Mouse (Mus musculus): Measurements from ENCODE around the gene Mdm2.
"Not testable (repeated sequence)": the region's sequence is repeated elsewhere in the genome, so short reads cannot be mapped to it uniquely, and the experiment has no call there.

Gene Mdm2

GRCm38 (mm10) chr10:117716686-117717085 is 6.1 kb upstream of the Mdm2 start:
- no peak for DNase-seq (ENCODE audit: low read depth, low spot score)
- Histone ChIP-seq H3K36me3 (ENCODE audit: control insufficient read depth, insufficient read depth, low read length, poor library complexity, severe bottlenecking) (no peaks in the 10 kb centered on the region), H3K27me3 (ENCODE audit: control insufficient read depth, insufficient read depth, low read length, poor library complexity, severe bottlenecking) (no peaks in the 10 kb centered on the region)

- not testable (repeated sequence) for H3K27me3 ChIP-seq (ENCODE audit: control insufficient read depth, insufficient read depth, low read length, poor library complexity, severe bottlenecking); H3K36me3 ChIP-seq (ENCODE audit: control insufficient read depth, insufficient read depth, low read length, poor library complexity, severe bottlenecking)
- DNase-seq (ENCODE audit: low read depth, low spot score) = peak; percentile 19
These were observed 5.1 kb upstream of the Mdm2 start for GRCm38 (mm10) chr10:117715654-117716053.

- no peaks in the 10 kb centered on the region for H3K36me3 ChIP-seq (ENCODE audit: control insufficient read depth, insufficient read depth, low read length, poor library complexity, severe bottlenecking)
- no peaks in the 10 kb centered on the region for H3K27me3 ChIP-seq (ENCODE audit: control insufficient read depth, insufficient read depth, low read length, poor library complexity, severe bottlenecking)
- no peak for DNase-seq (ENCODE audit: low read depth, low spot score)
These were observed 4.5 kb upstream of the Mdm2 start for GRCm38 (mm10) chr10:117714928-117715500.

- Histone ChIP-seq H3K36me3 (ENCODE audit: control insufficient read depth, insufficient read depth, low read length, poor library complexity, severe bottlenecking) (no peaks in the 10 kb centered on the region), H3K27me3 (ENCODE audit: control insufficient read depth, insufficient read depth, low read length, poor library complexity, severe bottlenecking) (no peaks in the 10 kb centered on the region)
- DNase-seq (ENCODE audit: low read depth, low spot score) = no peak
These were observed 3.5 kb upstream of the Mdm2 start for GRCm38 (mm10) chr10:117714048-117714545.

- no peaks in the 10 kb centered on the region for H3K36me3 ChIP-seq (ENCODE audit: control insufficient read depth, insufficient read depth, low read length, poor library complexity, severe bottlenecking)
- no peaks in the 10 kb centered on the region for H3K27me3 ChIP-seq (ENCODE audit: control insufficient read depth, insufficient read depth, low read length, poor library complexity, severe bottlenecking)
- DNase-seq (ENCODE audit: low read depth, low spot score) = no peak
These were observed 2.9 kb upstream of the Mdm2 start for GRCm38 (mm10) chr10:117713466-117713865.

- Histone ChIP-seq H3K36me3 (ENCODE audit: control insufficient read depth, insufficient read depth, low read length, poor library complexity, severe bottlenecking) (no peaks in the 10 kb centered on the region), H3K27me3 (ENCODE audit: control insufficient read depth, insufficient read depth, low read length, poor library complexity, severe bottlenecking) (no peaks in the 10 kb centered on the region)
- no peak for DNase-seq (ENCODE audit: low read depth, low spot score)
These were observed 2.3 kb upstream of the Mdm2 start for GRCm38 (mm10) chr10:117712871-117713270.

GRCm38 (mm10) chr10:117712191-117712754 is 1.7 kb upstream of the Mdm2 start:
- Histone ChIP-seq H3K36me3 (ENCODE audit: control insufficient read depth, insufficient read depth, low read length, poor library complexity, severe bottlenecking) (peaks cover under 1% of the 10 kb centered on the region; the same call in 1 of the 2 replicates), H3K27me3 (ENCODE audit: control insufficient read depth, insufficient read depth, low read length, poor library complexity, severe bottlenecking) (no peaks in the 10 kb centered on the region)
- DNase-seq (ENCODE audit: low read depth, low spot score) = no peak

GRCm38 (mm10) chr10:117711408-117711807 is 850 bp upstream of the Mdm2 start:
- Histone ChIP-seq H3K36me3 (ENCODE audit: control insufficient read depth, insufficient read depth, low read length, poor library complexity, severe bottlenecking) (peaks cover 2% of the 10 kb centered on the region; the same call in 1 of the 2 replicates), H3K27me3 (ENCODE audit: control insufficient read depth, insufficient read depth, low read length, poor library complexity, severe bottlenecking) (no peaks in the 10 kb centered on the region)
- DNase-seq (ENCODE audit: low read depth, low spot score) = no peak

GRCm38 (mm10) chr10:117709930-117710603 is 491 bp downstream of the Mdm2 start:
- DNase-seq (ENCODE audit: low read depth, low spot score) = peak; percentile 75
- Histone ChIP-seq H3K36me3 (ENCODE audit: control insufficient read depth, insufficient read depth, low read length, poor library complexity, severe bottlenecking) (peaks cover 2% of the 10 kb centered on the region; the same call in 1 of the 2 replicates), H3K27me3 (ENCODE audit: control insufficient read depth, insufficient read depth, low read length, poor library complexity, severe bottlenecking) (no peaks in the 10 kb centered on the region)

- Histone ChIP-seq H3K36me3 (ENCODE audit: control insufficient read depth, insufficient read depth, low read length, poor library complexity, severe bottlenecking) (peaks cover 2% of the 10 kb centered on the region; the same call in 1 of the 2 replicates), H3K27me3 (ENCODE audit: control insufficient read depth, insufficient read depth, low read length, poor library complexity, severe bottlenecking) (no peaks in the 10 kb centered on the region)
- DNase-seq (ENCODE audit: low read depth, low spot score) = no peak
These were observed 1.2 kb downstream of the Mdm2 start for GRCm38 (mm10) chr10:117709326-117709830.

GRCm38 (mm10) chr10:117708856-117709255 is 1.7 kb downstream of the Mdm2 start:
- peaks cover 4% of the 10 kb centered on the region for H3K36me3 ChIP-seq (ENCODE audit: control insufficient read depth, insufficient read depth, low read length, poor library complexity, severe bottlenecking)

GRCm38 (mm10) chr10:117708376-117708775 is 2.2 kb downstream of the Mdm2 start:
- no peak for DNase-seq (ENCODE audit: low read depth, low spot score)
- Histone ChIP-seq H3K36me3 (ENCODE audit: control insufficient read depth, insufficient read depth, low read length, poor library complexity, severe bottlenecking) (peaks cover 6% of the 10 kb centered on the region), H3K27me3 (ENCODE audit: control insufficient read depth, insufficient read depth, low read length, poor library complexity, severe bottlenecking) (no peaks in the 10 kb centered on the region)

More at GRCm38 (mm10) chr10:117708856-117709255, 1.7 kb downstream of the Mdm2 start:
- no peaks in the 10 kb centered on the region for H3K27me3 ChIP-seq (ENCODE audit: control insufficient read depth, insufficient read depth, low read length, poor library complexity, severe bottlenecking)
- no peak for DNase-seq (ENCODE audit: low read depth, low spot score)

- H3K36me3 ChIP-seq (ENCODE audit: control insufficient read depth, insufficient read depth, low read length, poor library complexity, severe bottlenecking) = peaks cover 6% of the 10 kb centered on the region
- DNase-seq (ENCODE audit: low read depth, low spot score) = no peak
- no peaks in the 10 kb centered on the region for H3K27me3 ChIP-seq (ENCODE audit: control insufficient read depth, insufficient read depth, low read length, poor library complexity, severe bottlenecking)
These were observed 3.3 kb downstream of the Mdm2 start for GRCm38 (mm10) chr10:117707114-117707838.

- DNase-seq (ENCODE audit: low read depth, low spot score) = no peak
- H3K27me3 ChIP-seq (ENCODE audit: control insufficient read depth, insufficient read depth, low read length, poor library complexity, severe bottlenecking) = no peaks in the 10 kb centered on the region
These were observed 4.1 kb downstream of the Mdm2 start for GRCm38 (mm10) chr10:117706440-117706839.

More at GRCm38 (mm10) chr10:117706440-117706839, 4.1 kb downstream of the Mdm2 start:
- peaks cover 9% of the 10 kb centered on the region for H3K36me3 ChIP-seq (ENCODE audit: control insufficient read depth, insufficient read depth, low read length, poor library complexity, severe bottlenecking)
